Mouse (Mus musculus) forebrain, embryonic 14.5 days (tissue): ENCODE measurements around the gene Rnf214. TPM values are rescaled to one million over a fixed set of nuclear protein-coding genes. Genes with fewer than 3 reads are reported as not detected.

ENCODE experiments used
- ATAC-seq: fragments of 200-750 bp; cut with Nextera tagmentation; 2 replicates; pipeline ENCODE4 v1.8.0; 2017; ENCODE audit warnings: mild to moderate bottlenecking, moderate library complexity
- DNase-seq: peaks from one replicate; pipeline ENCODE4 v3.0.0-alpha.2; 2015; ENCODE audit warnings: low spot score
- H3K27ac ChIP-seq: fragments of 300-500 bp; sonication (generic); 2 replicates; pipeline ENCODE4 v1.5.1; 2014; ENCODE audit warnings: low read depth, mild to moderate bottlenecking, control low read depth, low read length, moderate library complexity
- H3K27me3 ChIP-seq: fragments of 300-500 bp; sonication (generic); replicated peaks from 2 replicates; pipeline ENCODE4 v1.6.1; 2014; ENCODE audit warnings: low read length, control low read depth, mixed read lengths; ENCODE audit not compliant: control insufficient read depth, insufficient read depth
- H3K36me3 ChIP-seq: fragments of 300-500 bp; sonication (generic); 2 replicates; pipeline ENCODE4 v1.6.1; 2014; ENCODE audit warnings: low read length, control low read depth; ENCODE audit not compliant: control insufficient read depth, insufficient read depth
- H3K4me1 ChIP-seq: fragments of 300-500 bp; sonication (generic); 2 replicates; pipeline ENCODE4 v1.6.1; 2014; ENCODE audit warnings: antibody characterized with exemption, low read length, control low read depth; ENCODE audit not compliant: control insufficient read depth, insufficient read depth
- H3K4me2 ChIP-seq: fragments of 300-500 bp; sonication (generic); 2 replicates; pipeline ENCODE4 v1.6.1; 2014; ENCODE audit warnings: mild to moderate bottlenecking, control low read depth, low read length
- H3K4me3 ChIP-seq: fragments of 300-500 bp; sonication (generic); 2 replicates; pipeline ENCODE4 v1.5.1; 2014; ENCODE audit warnings: low read depth, low read length, control low read depth
- H3K9ac ChIP-seq: fragments of 300-500 bp; sonication (generic); 2 replicates; pipeline ENCODE4 v1.6.1; 2014; ENCODE audit warnings: mild to moderate bottlenecking, low read length, control low read depth, moderate library complexity
- H3K9me3 ChIP-seq: fragments of 300-500 bp; sonication (generic); replicated peaks from 2 replicates; pipeline ENCODE4 v1.6.1; 2016; ENCODE audit warnings: low read length, control low read depth, mixed read lengths; ENCODE audit not compliant: control insufficient read depth
- WGBS: fragments of 180-500 bp; shearing (Covaris S2); extraction: QIAGEN DNeasy Blood & Tissue Kit; methylation state at CpG from one replicate; pipeline ENCODE4 v1.1.7; 2014; 5-methylcytosine and 5-hydroxymethylcytosine counted together
- polyA plus RNA-seq: library from polyadenylated mRNA; unstranded; fragments of >200 nt; fragmentation: Nextera tagmentation; extraction: Ambion mirVana; gene quantifications from 2 replicates; pipeline ENCODE4 v1.2.1, GENCODE M21; 2014

The Rnf214 gene
- polyA plus RNA-seq, 1 experiment from 2014 or later = 70.2 TPM

DNA sequence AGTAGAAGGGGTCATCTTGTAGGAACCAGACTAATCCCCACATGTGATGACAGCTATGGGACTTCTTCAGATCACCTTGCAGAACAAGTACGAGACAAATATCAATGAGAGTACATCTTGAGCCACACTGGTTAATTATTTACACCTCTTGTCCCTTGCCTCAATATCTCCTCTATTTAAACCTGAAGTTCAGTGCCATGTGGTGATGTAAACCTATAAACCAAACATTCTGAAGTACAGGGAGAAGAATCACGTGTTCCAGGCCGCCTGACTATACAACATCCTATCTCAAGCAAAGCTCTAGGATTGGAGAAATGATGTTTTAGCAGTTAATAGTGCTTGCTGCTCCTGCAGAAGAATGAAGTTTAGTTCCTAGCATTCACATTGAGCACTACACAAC is 36.4 kb downstream of the Rnf214 start:
- Histone ChIP-seq H3K4me3 (no peak overlapping the region), H3K27ac (no peak overlapping the region), H3K9me3 (no peaks in the 10 kb centered on the region), H3K9ac (no peak overlapping the region), H3K4me2 (no peak overlapping the region), H3K36me3 (peaks cover 94% of the 10 kb centered on the region), H3K27me3 (no peaks in the 10 kb centered on the region), H3K4me1 (no peaks in the 10 kb centered on the region)
- DNase-seq (no peak), ATAC-seq (no peak)
- WGBS = 96% methylated on average over 3 of the region's 3 CpGs

- peaks cover 94% of the 10 kb centered on the region for H3K36me3 ChIP-seq
- no peak overlapping the region for H3K9ac ChIP-seq
- no peaks in the 10 kb centered on the region for H3K4me1 ChIP-seq
- ATAC-seq = no peak
- no peaks in the 10 kb centered on the region for H3K9me3 ChIP-seq
- no peak for DNase-seq
- H3K27ac ChIP-seq = no peak overlapping the region
- no peak overlapping the region for H3K4me3 ChIP-seq
- WGBS = 90% methylated on average over 3 of the region's 3 CpGs
- no peaks in the 10 kb centered on the region for H3K27me3 ChIP-seq
- no peak overlapping the region for H3K4me2 ChIP-seq
Measured at GRCm38 (mm10) chr9:45869181-45869580, 37.5 kb downstream of the Rnf214 start.

- DNase-seq (no peak), ATAC-seq (no peak)
- Histone ChIP-seq H3K36me3 (peaks cover 96% of the 10 kb centered on the region), H3K9me3 (no peaks in the 10 kb centered on the region), H3K4me3 (no peak overlapping the region), H3K27ac (no peak overlapping the region), H3K9ac (no peak overlapping the region), H3K4me2 (no peak overlapping the region), H3K27me3 (no peaks in the 10 kb centered on the region), H3K4me1 (no peaks in the 10 kb centered on the region)
- 95% methylated on average over 7 of the region's 7 CpGs for WGBS
Measured at GRCm38 (mm10) chr9:45861813-45862212, 44.9 kb downstream of the Rnf214 start.

GRCm38 (mm10) chr9:45859364-45859763 is 47.3 kb downstream of the Rnf214 start:
- peaks cover 94% of the 10 kb centered on the region for H3K36me3 ChIP-seq
- no peaks in the 10 kb centered on the region for H3K9me3 ChIP-seq
- WGBS = 96% methylated on average over 10 of the region's 10 CpGs
- H3K27me3 ChIP-seq = no peaks in the 10 kb centered on the region
- DNase-seq (no peak), ATAC-seq (no peak)
- no peaks in the 10 kb centered on the region for H3K4me1 ChIP-seq
- H3K27ac ChIP-seq = no peak overlapping the region
- no peak overlapping the region for H3K4me3 ChIP-seq
- no peak overlapping the region for H3K4me2 ChIP-seq
- H3K9ac ChIP-seq = no peak overlapping the region

- Histone ChIP-seq H3K4me2 (no peak overlapping the region), H3K27ac (no peak overlapping the region), H3K36me3 (peaks cover 54% of the 10 kb centered on the region), H3K4me3 (no peak overlapping the region), H3K4me1 (no peaks in the 10 kb centered on the region), H3K9me3 (no peaks in the 10 kb centered on the region), H3K9ac (no peak overlapping the region), H3K27me3 (no peaks in the 10 kb centered on the region)
- no peak for DNase-seq
- ATAC-seq = no peak
- 80% methylated on average over 1 of the region's 1 CpGs for WGBS
Measured at GRCm38 (mm10) chr9:45854136-45854535, 52.6 kb downstream of the Rnf214 start.

DNA sequence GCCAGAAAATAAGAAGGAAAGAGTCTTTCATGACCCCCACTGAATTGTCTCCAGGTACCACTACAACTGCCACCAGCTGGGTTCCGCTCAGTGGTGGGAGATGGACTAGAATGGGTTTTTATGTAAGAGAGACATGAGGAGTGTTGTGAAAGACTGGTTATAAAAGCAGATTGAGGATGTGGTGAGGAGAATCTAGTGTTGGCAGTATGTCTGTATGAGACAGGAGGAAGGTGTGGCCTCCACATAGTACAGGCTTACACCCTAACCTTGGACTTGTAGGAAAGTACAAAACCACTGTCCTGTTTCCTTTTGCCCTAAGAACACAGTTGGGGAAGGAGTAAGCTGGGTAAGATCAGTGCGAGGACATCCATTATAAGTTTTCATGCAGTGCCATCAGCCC is 53.0 kb downstream of the Rnf214 start:
- H3K4me3 ChIP-seq = no peak overlapping the region
- DNase-seq = no peak
- H3K27ac ChIP-seq = no peak overlapping the region
- H3K4me1 ChIP-seq = no peaks in the 10 kb centered on the region
- H3K27me3 ChIP-seq = no peaks in the 10 kb centered on the region
- ATAC-seq = no peak
- WGBS = 96% methylated on average over 2 of the region's 2 CpGs
- H3K9ac ChIP-seq = no peak overlapping the region
- H3K9me3 ChIP-seq = no peaks in the 10 kb centered on the region
- peaks cover 49% of the 10 kb centered on the region for H3K36me3 ChIP-seq
- H3K4me2 ChIP-seq = no peak overlapping the region

GRCm38 (mm10) chr9:45851776-45852175 is 54.9 kb downstream of the Rnf214 start:
- peaks cover 32% of the 10 kb centered on the region for H3K36me3 ChIP-seq
- no peak overlapping the region for H3K9ac ChIP-seq
- no peak overlapping the region for H3K4me2 ChIP-seq
- no peak for DNase-seq
- no peak for ATAC-seq
- WGBS = 95% methylated on average over 2 of the region's 2 CpGs
- no peaks in the 10 kb centered on the region for H3K27me3 ChIP-seq
- H3K4me3 ChIP-seq = no peak overlapping the region
- H3K9me3 ChIP-seq = no peaks in the 10 kb centered on the region
- no peaks in the 10 kb centered on the region for H3K4me1 ChIP-seq
- no peak overlapping the region for H3K27ac ChIP-seq

DNA sequence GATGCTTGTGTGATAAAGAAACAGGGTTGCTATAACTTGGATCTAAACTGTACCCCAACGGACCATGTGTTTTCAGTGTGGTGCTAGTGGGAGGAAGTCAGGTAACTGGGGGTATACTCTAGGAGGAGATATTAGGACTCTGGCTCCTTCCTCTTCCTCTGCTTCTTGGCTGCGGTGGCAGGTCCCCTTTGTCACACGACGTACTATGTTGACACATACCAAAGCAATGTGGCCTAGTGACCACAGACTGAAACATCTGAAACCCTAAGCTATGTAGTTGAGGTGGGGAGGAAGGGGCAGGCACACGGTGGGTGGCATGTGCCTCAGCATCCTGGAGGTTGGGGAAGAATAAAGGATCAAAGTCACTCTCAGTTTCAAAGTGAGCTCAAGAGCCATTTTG is 55.4 kb downstream of the Rnf214 start:
- Histone ChIP-seq H3K4me2 (no peak overlapping the region), H3K4me3 (no peak overlapping the region), H3K4me1 (no peaks in the 10 kb centered on the region), H3K9me3 (no peaks in the 10 kb centered on the region), H3K36me3 (peaks cover 28% of the 10 kb centered on the region), H3K27me3 (no peaks in the 10 kb centered on the region), H3K9ac (no peak overlapping the region), H3K27ac (no peak overlapping the region)
- no peak for ATAC-seq
- WGBS = 78% methylated on average over 5 of the region's 5 CpGs
- DNase-seq = no peak

GRCm38 (mm10) chr9:45850528-45851155 is 56.1 kb downstream of the Rnf214 start:
- H3K4me1 ChIP-seq = no peaks in the 10 kb centered on the region
- 87% methylated on average over 8 of the region's 8 CpGs for WGBS
- no peak overlapping the region for H3K4me2 ChIP-seq
- H3K36me3 ChIP-seq = peaks cover 22% of the 10 kb centered on the region
- no peak for ATAC-seq
- no peak for DNase-seq
- H3K4me3 ChIP-seq = no peak overlapping the region
- H3K27ac ChIP-seq = no peak overlapping the region
- no peak overlapping the region for H3K9ac ChIP-seq
- H3K9me3 ChIP-seq = no peaks in the 10 kb centered on the region
- H3K27me3 ChIP-seq = no peaks in the 10 kb centered on the region
